Mouse (Mus musculus) megakaryocyte-erythroid progenitor cell, adult 5-6 weeks (primary cell): ENCODE measurements around the gene Tle3. TPM values are rescaled to one million over a fixed set of nuclear protein-coding genes. Genes with fewer than 3 reads are reported as not detected.

Experiments used
- ATAC-seq: replicated peaks from 2 replicates; pipeline ENCODE4 v1.8.0; 2016; ENCODE audit warnings: mild to moderate bottlenecking, inconsistent platforms; ENCODE audit not compliant: severe bottlenecking, poor library complexity, low FRiP score, low TSS enrichment
- total RNA-seq, 2 experiments: library from RNA; stranded (forward) in 1 of 2; stranded (reverse) in 1 of 2; fragments of 200-1000, 215-1000 nt in 1 of 2; fragments of >200 nt in 1 of 2; fragmentation: Nextera tagmentation in 1 of 2; gene quantifications; 2 replicates each; pipeline ENCODE4 v1.2.3; 2014 to 2017

The Tle3 gene
- total RNA-seq, 2 experiments from 2014 or later, result 26.7 to 57.0 TPM

- ATAC-seq, result no peak
Observed at GRCm38 (mm10) chr9:61388689-61389403, 16.7 kb downstream of the Tle3 start.

DNA sequence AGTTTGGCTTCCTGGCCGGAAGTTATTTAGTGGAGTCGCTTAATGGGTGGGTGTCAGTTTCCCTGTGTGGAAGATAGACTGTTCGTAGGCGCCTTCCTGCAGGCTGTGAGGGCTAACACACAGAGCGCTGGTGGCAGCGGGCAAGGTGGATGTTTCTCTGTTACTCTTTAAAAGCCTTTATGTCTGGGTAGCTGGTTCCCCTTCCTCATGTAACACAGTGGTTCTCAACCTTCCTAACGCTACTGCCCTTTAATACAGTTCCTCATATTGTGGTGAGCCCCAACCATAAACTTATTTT, 17.2 kb downstream of the Tle3 start:
- no peak for ATAC-seq

GRCm38 (mm10) chr9:61391570-61392337, 19.6 kb downstream of the Tle3 start:
- no peak for ATAC-seq

GRCm38 (mm10) chr9:61392338-61392620, 20.1 kb downstream of the Tle3 start:
- ATAC-seq, result no peak

GRCm38 (mm10) chr9:61393161-61393560, 21.0 kb downstream of the Tle3 start:
- ATAC-seq, result no peak

GRCm38 (mm10) chr9:61393847-61394246, 21.7 kb downstream of the Tle3 start:
- ATAC-seq, result no peak

DNA sequence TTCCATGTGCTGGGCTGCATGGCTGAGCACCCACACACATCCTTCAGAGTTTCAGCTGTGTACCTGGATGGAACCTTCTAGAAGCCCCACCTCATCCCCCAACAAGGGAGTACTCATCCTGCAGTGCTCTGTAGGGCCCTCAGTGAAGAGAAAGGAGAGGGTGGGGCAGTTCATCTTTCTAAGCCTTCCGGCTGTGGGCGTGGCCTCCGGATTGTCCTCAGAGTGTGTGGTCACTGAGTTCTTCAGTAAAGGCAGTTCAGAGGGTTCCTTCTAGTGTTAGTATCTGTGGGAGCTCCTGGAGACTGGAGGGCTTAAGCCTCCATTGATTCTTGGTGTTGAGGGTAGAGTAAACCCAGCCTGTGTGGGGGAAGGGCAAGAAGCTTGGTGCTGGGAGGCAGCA, 22.9 kb downstream of the Tle3 start:
- no peak for ATAC-seq

GRCm38 (mm10) chr9:61396474-61396873, 24.3 kb downstream of the Tle3 start:
- ATAC-seq, result no peak

GRCm38 (mm10) chr9:61397130-61397529, 25.0 kb downstream of the Tle3 start:
- no peak for ATAC-seq

GRCm38 (mm10) chr9:61398160-61398559, 26.0 kb downstream of the Tle3 start:
- no peak for ATAC-seq

DNA sequence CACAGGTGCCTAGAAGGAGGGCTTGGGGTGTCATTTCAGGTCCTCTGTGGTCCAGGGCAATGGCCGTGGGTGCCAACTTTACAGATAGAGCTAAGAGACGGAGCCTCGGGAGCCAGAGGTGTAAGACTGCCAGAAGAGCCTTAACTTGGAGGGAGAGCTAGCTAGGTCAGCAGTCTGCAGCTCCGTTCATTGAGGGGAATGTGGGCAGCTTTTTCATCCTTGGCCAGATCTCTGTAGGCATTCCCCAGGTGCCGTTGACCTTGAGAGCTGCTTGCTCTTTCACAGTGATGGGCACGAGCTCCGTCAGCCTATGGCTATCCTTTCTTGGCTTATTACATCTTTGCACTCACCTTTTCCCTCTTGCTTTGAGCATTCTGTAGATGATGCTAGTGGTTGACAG, 28.0 kb downstream of the Tle3 start:
- no peak for ATAC-seq

DNA sequence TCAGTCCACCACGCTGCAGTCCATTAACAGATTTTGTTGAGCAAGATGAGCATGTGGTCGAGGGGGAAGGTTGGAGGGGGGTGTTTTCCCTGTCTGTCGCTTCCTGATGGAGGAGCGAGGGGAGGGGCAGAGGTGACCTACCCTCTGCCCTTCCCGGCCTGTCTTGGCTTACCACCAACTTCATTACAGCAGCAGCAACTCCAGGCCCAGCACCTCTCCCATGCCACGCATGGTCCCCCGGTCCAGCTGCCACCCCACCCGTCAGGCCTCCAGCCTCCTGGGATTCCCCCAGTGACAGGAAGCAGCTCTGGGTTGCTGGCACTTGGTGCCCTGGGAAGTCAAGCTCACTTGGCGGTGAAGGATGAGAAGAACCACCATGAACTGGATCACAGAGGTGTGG, 29.5 kb downstream of the Tle3 start:
- ATAC-seq, result no peak

GRCm38 (mm10) chr9:61402268-61402667, 30.1 kb downstream of the Tle3 start:
- no peak for ATAC-seq

DNA sequence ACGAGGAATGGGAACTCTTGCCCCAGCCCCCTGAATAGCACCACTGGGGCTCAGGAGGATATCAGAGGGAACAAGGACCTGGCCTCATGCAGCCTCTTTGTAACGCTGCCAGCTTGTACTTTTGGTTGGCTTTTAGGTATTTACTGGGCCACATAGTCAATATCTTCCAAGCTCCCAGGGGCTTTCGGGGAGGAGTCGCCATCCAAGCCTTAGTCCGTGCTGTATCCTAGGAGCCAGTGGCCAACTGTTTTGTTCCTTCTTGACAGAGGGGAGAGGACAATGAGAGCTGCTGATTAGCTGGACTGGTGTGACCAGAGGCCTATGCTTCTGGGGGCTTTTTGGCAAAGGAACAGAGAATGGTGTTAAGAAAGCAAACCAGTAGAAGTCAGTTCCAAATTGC, 30.6 kb downstream of the Tle3 start:
- no peak for ATAC-seq

DNA sequence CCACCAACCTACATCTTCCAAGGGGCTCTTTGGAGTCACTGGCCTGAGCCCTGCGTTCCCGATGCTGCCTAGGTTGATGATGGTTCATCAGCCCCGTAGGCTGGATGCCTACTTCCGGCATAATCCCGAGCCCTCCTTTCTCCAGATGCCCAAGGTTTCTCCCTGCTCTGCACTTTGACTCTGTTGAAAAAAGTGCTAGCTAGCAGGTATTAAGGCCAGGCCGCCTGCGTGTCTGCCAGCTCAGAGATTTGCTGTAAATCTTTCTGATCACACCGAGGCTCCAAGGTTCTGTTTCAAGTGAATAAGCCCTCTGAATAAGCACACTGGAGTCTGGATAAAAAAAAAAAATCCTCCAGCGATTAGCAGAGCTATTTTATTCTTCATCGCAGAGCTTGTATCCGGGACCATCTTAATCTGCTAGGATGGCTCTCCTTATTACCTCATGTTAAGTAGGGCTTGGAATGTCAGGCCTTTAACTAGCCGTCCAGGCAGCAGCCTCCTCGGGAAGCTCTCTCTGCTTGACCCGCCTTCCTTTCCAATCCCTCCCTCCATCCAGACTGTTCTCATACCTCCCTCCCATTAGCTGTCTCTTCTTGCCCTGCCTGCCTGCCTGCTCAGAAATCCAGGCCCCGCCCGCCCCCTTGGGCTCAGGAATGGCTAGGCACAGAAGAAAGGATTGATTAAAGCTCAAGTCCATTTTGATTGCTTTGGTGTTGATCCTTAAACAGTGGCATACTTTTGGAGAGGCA, 31.9 kb downstream of the Tle3 start:
- no peak for ATAC-seq

DNA sequence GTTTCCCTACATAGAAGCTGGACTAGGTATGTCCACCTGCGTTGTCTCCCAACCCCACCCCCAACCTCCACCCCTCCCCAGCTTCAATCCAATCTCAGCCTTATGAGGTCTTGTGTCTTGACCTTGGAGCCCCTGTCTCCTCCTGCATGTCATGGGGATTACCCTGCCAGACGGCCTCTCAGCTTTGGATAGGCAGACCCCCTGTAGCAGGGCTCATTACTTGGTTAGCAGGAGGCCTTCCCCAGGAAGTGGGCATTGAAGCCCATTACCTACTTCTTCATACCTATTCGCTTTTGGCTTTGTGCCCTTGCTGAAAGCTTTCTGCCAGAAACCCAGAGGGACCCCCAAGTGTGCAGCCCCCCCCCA, 32.4 kb downstream of the Tle3 start:
- ATAC-seq, result no peak

DNA sequence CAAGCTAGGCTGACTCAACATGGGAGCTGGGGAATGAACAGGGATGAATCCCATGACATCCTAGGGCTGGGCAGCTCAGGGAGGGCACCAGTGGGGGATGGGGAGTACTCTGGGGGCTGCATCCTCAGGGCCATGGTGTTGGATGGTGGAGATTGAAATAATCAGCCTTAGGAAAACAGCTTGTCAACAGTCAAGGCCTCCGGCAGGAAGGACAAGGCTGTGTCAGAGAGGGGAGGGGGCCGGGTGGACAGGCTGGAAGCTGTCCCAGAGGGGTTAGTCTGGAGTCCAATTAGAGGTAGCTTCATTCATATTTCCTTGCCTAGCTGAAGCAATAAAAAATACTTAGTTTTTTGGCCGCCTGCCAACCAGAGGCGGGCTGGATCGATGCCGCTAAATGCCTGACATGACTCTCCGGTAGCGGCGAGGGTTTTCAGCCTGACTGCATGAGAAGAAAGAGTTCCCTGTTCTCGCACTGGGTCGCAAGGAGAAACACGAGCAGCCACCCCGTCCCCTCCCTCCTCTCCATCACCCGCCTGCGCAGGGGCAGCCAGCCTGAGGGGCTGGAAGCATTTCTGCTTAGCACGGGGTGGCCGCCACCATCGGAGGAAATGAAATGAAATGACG, 32.9 kb downstream of the Tle3 start:
- ATAC-seq, result no peak

GRCm38 (mm10) chr9:61406343-61406742, 34.2 kb downstream of the Tle3 start:
- ATAC-seq, result no peak

- ATAC-seq, result no peak
Observed at GRCm38 (mm10) chr9:61409046-61409445, 36.9 kb downstream of the Tle3 start.

DNA sequence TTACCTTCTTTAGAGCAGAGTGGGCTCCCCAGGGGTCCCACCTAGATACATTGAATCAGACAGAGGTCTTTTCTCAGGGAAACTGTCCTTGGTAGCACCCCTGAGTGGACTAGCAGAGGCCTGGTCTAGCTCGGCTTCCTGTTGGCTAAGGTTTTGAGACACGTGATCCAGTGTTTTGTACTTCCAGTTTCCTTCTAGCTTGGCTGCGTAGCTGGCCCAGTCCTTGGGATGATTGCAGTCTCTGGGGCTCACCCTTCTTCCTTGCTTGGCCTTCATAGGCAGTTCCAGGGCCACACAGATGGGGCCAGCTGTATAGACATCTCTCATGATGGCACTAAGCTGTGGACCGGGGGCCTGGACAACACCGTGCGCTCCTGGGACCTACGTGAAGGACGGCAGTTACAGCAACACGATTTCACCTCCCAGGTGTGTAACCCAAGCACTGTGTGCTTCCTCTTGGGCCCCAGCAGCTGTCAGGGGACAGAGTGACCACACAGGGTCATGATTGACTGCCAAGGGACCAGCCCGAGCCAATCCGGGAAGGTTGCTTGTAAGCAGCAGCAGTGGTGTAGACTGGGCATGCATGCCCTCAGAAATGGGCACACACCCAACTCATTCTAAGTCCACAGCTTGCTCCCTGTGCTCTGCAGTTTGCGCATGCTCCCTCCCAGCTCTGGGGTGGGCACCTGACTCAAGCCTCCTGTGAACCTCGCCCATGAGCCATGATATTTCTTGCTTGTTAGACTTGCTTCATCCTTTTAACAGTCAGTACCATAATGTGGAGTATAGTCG, 41.7 kb downstream of the Tle3 start:
- no peak for ATAC-seq
